Mouse (Mus musculus) neural tube, embryonic 14.5 days (tissue): Measurements from ENCODE around the gene Szt2. TPM values are rescaled to one million over a fixed set of nuclear protein-coding genes. Genes with fewer than 3 reads are reported as not detected.

Experiments
- ATAC-seq: fragments of 200-750 bp; cut with Nextera tagmentation; 2 replicates; pipeline ENCODE4 v1.8.0; 2017; ENCODE audit warnings: low read depth, mild to moderate bottlenecking, moderate TSS enrichment, moderate library complexity
- H3K27ac ChIP-seq: fragments of 300-500 bp; sonication (generic); 2 replicates; pipeline ENCODE4 v1.5.1; 2014; ENCODE audit warnings: low read depth, mild to moderate bottlenecking, control low read depth, low read length, moderate library complexity, mixed read lengths
- H3K27me3 ChIP-seq: fragments of 300-500 bp; sonication (generic); 2 replicates; pipeline ENCODE4 v1.6.1; 2014; ENCODE audit warnings: low read length; ENCODE audit not compliant: control insufficient read depth, insufficient read depth
- H3K36me3 ChIP-seq: fragments of 300-500 bp; sonication (generic); 2 replicates; pipeline ENCODE4 v1.6.1; 2014; ENCODE audit warnings: low read length, mixed read lengths; ENCODE audit not compliant: control insufficient read depth, insufficient read depth
- H3K4me1 ChIP-seq: fragments of 300-500 bp; sonication (generic); 2 replicates; pipeline ENCODE4 v1.6.1; 2014; ENCODE audit warnings: low read length; ENCODE audit not compliant: control insufficient read depth, insufficient read depth
- H3K4me2 ChIP-seq: fragments of 300-500 bp; sonication (generic); 2 replicates; pipeline ENCODE4 v1.6.1; 2014; ENCODE audit warnings: mild to moderate bottlenecking, low read depth, low read length, control low read depth
- H3K4me3 ChIP-seq: fragments of 300-500 bp; sonication (generic); 2 replicates; pipeline ENCODE4 v1.5.1; 2014; ENCODE audit warnings: low read depth, low read length, control low read depth, mixed read lengths
- H3K9ac ChIP-seq: fragments of 300-500 bp; sonication (generic); replicated peaks from 2 replicates; pipeline ENCODE4 v1.6.1; 2014; ENCODE audit warnings: low read depth, mild to moderate bottlenecking, control low read depth, low read length, mixed read lengths
- H3K9me3 ChIP-seq: fragments of 300-500 bp; sonication (generic); 2 replicates; pipeline ENCODE4 v1.6.1; 2016; ENCODE audit warnings: low read length; ENCODE audit not compliant: control insufficient read depth
- WGBS: fragments of 180-500 bp; shearing (Covaris S2); extraction: QIAGEN DNeasy Blood & Tissue Kit; methylation state at CpG from one replicate; pipeline ENCODE4 v1.1.7; 2014; 5-methylcytosine and 5-hydroxymethylcytosine counted together
- polyA plus RNA-seq: library from polyadenylated mRNA; unstranded; fragments of >200 nt; fragmentation: Nextera tagmentation; extraction: Ambion mirVana; gene quantifications from 2 replicates; pipeline ENCODE4 v1.2.1, GENCODE M21; 2014

The Szt2 gene
- polyA plus RNA-seq, 1 experiment from 2014 or later = 14.5 TPM

- no peaks in the 10 kb centered on the region for H3K27me3 ChIP-seq
- no peak overlapping the region for H3K27ac ChIP-seq
- H3K4me3 ChIP-seq = no peak overlapping the region
- no peaks in the 10 kb centered on the region for H3K9me3 ChIP-seq
- 92% methylated on average over 14 of the region's 14 CpGs for WGBS
- H3K36me3 ChIP-seq = peaks cover 49% of the 10 kb centered on the region
- no peak overlapping the region for H3K9ac ChIP-seq
- ATAC-seq = no peak
- no peaks in the 10 kb centered on the region for H3K4me1 ChIP-seq
- no peak overlapping the region for H3K4me2 ChIP-seq
Measured at GRCm38 (mm10) chr4:118365991-118366390, 43.1 kb downstream of the Szt2 start.

GRCm38 (mm10) chr4:118364641-118365040 is 44.4 kb downstream of the Szt2 start:
- H3K4me3 ChIP-seq = no peak overlapping the region

GRCm38 (mm10) chr4:118363985-118364384 is 45.1 kb downstream of the Szt2 start:
- no peak overlapping the region for H3K4me2 ChIP-seq
- no peaks in the 10 kb centered on the region for H3K9me3 ChIP-seq
- H3K4me3 ChIP-seq = no peak overlapping the region
- H3K36me3 ChIP-seq = peaks cover 36% of the 10 kb centered on the region
- no peak for ATAC-seq
- H3K27ac ChIP-seq = no peak overlapping the region
- WGBS = 98% methylated on average over 3 of the region's 3 CpGs
- no peak overlapping the region for H3K9ac ChIP-seq
- H3K27me3 ChIP-seq = no peaks in the 10 kb centered on the region
- H3K4me1 ChIP-seq = peaks cover 9% of the 10 kb centered on the region; the same call in 1 of the 2 replicates

More at GRCm38 (mm10) chr4:118364641-118365040, 44.4 kb downstream of the Szt2 start:
- Histone ChIP-seq H3K36me3 (peaks cover 41% of the 10 kb centered on the region), H3K9me3 (no peaks in the 10 kb centered on the region), H3K4me2 (no peak overlapping the region), H3K27ac (no peak overlapping the region), H3K4me1 (peaks cover 9% of the 10 kb centered on the region; the same call in 1 of the 2 replicates), H3K9ac (no peak overlapping the region), H3K27me3 (no peaks in the 10 kb centered on the region)
- 96% methylated on average over 13 of the region's 13 CpGs for WGBS
- ATAC-seq = no peak

GRCm38 (mm10) chr4:118362879-118363278 is 46.2 kb downstream of the Szt2 start:
- Histone ChIP-seq H3K4me3 (no peak overlapping the region), H3K4me1 (peaks cover 9% of the 10 kb centered on the region; the same call in 1 of the 2 replicates), H3K4me2 (no peak overlapping the region), H3K9ac (no peak overlapping the region), H3K27me3 (no peaks in the 10 kb centered on the region), H3K9me3 (no peaks in the 10 kb centered on the region), H3K27ac (no peak overlapping the region), H3K36me3 (peaks cover 28% of the 10 kb centered on the region)
- no peak for ATAC-seq
- WGBS = 95% methylated on average over 6 of the region's 6 CpGs

GRCm38 (mm10) chr4:118361451-118361850 is 47.6 kb downstream of the Szt2 start:
- 90% methylated on average over 5 of the region's 5 CpGs for WGBS
- Histone ChIP-seq H3K27me3 (no peaks in the 10 kb centered on the region), H3K9me3 (no peaks in the 10 kb centered on the region), H3K4me2 (no peak overlapping the region), H3K9ac (no peak overlapping the region), H3K36me3 (peaks cover 28% of the 10 kb centered on the region), H3K27ac (no peak overlapping the region), H3K4me3 (no peak overlapping the region), H3K4me1 (peaks cover 9% of the 10 kb centered on the region; the same call in 1 of the 2 replicates)
- ATAC-seq = no peak

GRCm38 (mm10) chr4:118359896-118360720 is 49.0 kb downstream of the Szt2 start:
- Histone ChIP-seq H3K9ac (peak overlapping the region; percentile 87), H3K4me1 (peaks cover 9% of the 10 kb centered on the region; the same call in 1 of the 2 replicates), H3K9me3 (no peaks in the 10 kb centered on the region), H3K27ac (peak overlapping the region; percentile 87), H3K4me3 (peak overlapping the region; percentile 58), H3K36me3 (peaks cover 19% of the 10 kb centered on the region), H3K27me3 (no peaks in the 10 kb centered on the region), H3K4me2 (peak overlapping the region; percentile 94)
- ATAC-seq = peak; percentile 83
- 1% methylated on average over 51 of the region's 54 CpGs for WGBS

GRCm38 (mm10) chr4:118359211-118359895 is 49.7 kb downstream of the Szt2 start:
- H3K36me3 ChIP-seq = peaks cover 11% of the 10 kb centered on the region
- no peaks in the 10 kb centered on the region for H3K9me3 ChIP-seq
- H3K27me3 ChIP-seq = no peaks in the 10 kb centered on the region
- peak overlapping the region; percentile 58 for H3K4me3 ChIP-seq
- ATAC-seq = no peak; the same call in 1 of the 2 replicates
- H3K9ac ChIP-seq = peak overlapping the region; percentile 87
- peak overlapping the region; percentile 94 for H3K4me2 ChIP-seq
- peak overlapping the region; percentile 87 for H3K27ac ChIP-seq
- WGBS = 12% methylated on average over 21 of the region's 21 CpGs
- peaks cover 9% of the 10 kb centered on the region; the same call in 1 of the 2 replicates for H3K4me1 ChIP-seq

GRCm38 (mm10) chr4:118358159-118358895 is 50.7 kb downstream of the Szt2 start:
- Histone ChIP-seq H3K27me3 (no peaks in the 10 kb centered on the region), H3K36me3 (peaks cover 9% of the 10 kb centered on the region), H3K4me2 (no peak overlapping the region), H3K9me3 (no peaks in the 10 kb centered on the region), H3K4me3 (no peak overlapping the region), H3K4me1 (peaks cover 9% of the 10 kb centered on the region; the same call in 1 of the 2 replicates), H3K27ac (no peak overlapping the region), H3K9ac (no peak overlapping the region)
- ATAC-seq = no peak
- WGBS = 75% methylated on average over 17 of the region's 17 CpGs
